Mouse (Mus musculus) liver, embryonic 14.5 days (tissue): ENCODE data around the gene Fat3. TPM values are rescaled to one million over a fixed set of nuclear protein-coding genes. Genes with fewer than 3 reads are reported as not detected.

ENCODE experiments used
- ATAC-seq: fragments of 200-750 bp; cut with Nextera tagmentation; 2 replicates; pipeline ENCODE4 v1.8.0; 2017; ENCODE audit warnings: moderate number of reproducible peaks, mild to moderate bottlenecking, moderate library complexity; ENCODE audit not compliant: insufficient read depth
- DNase-seq, 3 experiments: peaks; one replicate each; pipeline ENCODE4 v3.0.0-alpha.2; 2012 to 2013; ENCODE audit warnings: low read depth in 3 of 3, low spot score in 3 of 3
- H3K27ac ChIP-seq: fragments of 300-500 bp; sonication (generic); 2 replicates; pipeline ENCODE4 v1.5.1; 2014; ENCODE audit warnings: moderate library complexity, mild to moderate bottlenecking, control low read depth, inconsistent platforms
- H3K27me3 ChIP-seq: fragments of 300-500 bp; sonication (generic); 2 replicates; pipeline ENCODE4 v1.6.1; 2014; ENCODE audit warnings: mild to moderate bottlenecking, low read length, moderate library complexity; ENCODE audit not compliant: control insufficient read depth, insufficient read depth
- H3K36me3 ChIP-seq: fragments of 300-500 bp; sonication (generic); replicated peaks from 2 replicates; pipeline ENCODE4 v1.6.1; 2014; ENCODE audit warnings: low read depth; ENCODE audit not compliant: control insufficient read depth, insufficient read depth
- H3K4me1 ChIP-seq, 2 experiments: fragments of 200-500 bp in 1 of 2; fragments of 300-500 bp in 1 of 2; sonication (generic) in 1 of 2; replicated peaks; 2 replicates each; pipeline ENCODE4 v1.6.1; 2012 to 2014; ENCODE audit warnings: antibody characterized with exemption in 1 of 2, inconsistent platforms in 1 of 2, low read length in 1 of 2; ENCODE audit not compliant: control insufficient read depth in 2 of 2, insufficient read depth in 2 of 2
- H3K4me2 ChIP-seq: fragments of 300-500 bp; sonication (generic); 2 replicates; pipeline ENCODE4 v1.6.1; 2014; ENCODE audit warnings: low read depth, mild to moderate bottlenecking, control low read depth, moderate library complexity
- H3K4me3 ChIP-seq, 2 experiments: fragments of 200-500 bp in 1 of 2; fragments of 300-500 bp in 1 of 2; sonication (generic) in 1 of 2; 2 replicates each; pipeline ENCODE4 v1.5.1; 2012 to 2014; ENCODE audit warnings: low read depth in 2 of 2, low read length in 2 of 2, mild to moderate bottlenecking in 2 of 2, control low read depth in 1 of 2, inconsistent platforms in 1 of 2, moderate library complexity in 1 of 2; ENCODE audit not compliant: insufficient read depth in 1 of 2
- H3K9ac ChIP-seq: fragments of 300-500 bp; sonication (generic); replicated peaks from 2 replicates; pipeline ENCODE4 v1.6.1; 2014; ENCODE audit warnings: mild to moderate bottlenecking, control low read depth, moderate library complexity
- H3K9me3 ChIP-seq: fragments of 300-500 bp; sonication (generic); 2 replicates; pipeline ENCODE4 v1.6.1; 2016; ENCODE audit warnings: low read length, mixed read lengths; ENCODE audit not compliant: control insufficient read depth
- CTCF ChIP-seq: IDR thresholded peaks from 2 replicates; pipeline ENCODE4 v1.5.1; 2016; ENCODE audit warnings: antibody characterized with exemption, low read depth, control low read depth
- EP300 ChIP-seq: IDR thresholded peaks from 2 replicates; pipeline ENCODE4 v1.6.1; 2016; ENCODE audit warnings: antibody characterized with exemption, low read depth
- WGBS: fragments of 180-500 bp; shearing (Covaris S2); extraction: QIAGEN DNeasy Blood & Tissue Kit; methylation state at CpG from one replicate; pipeline ENCODE4 v1.1.7; 2014; ENCODE audit not compliant: insufficient replicate concordance; 5-methylcytosine and 5-hydroxymethylcytosine counted together
- polyA plus RNA-seq, 2 experiments: library from polyadenylated mRNA; depleted of rRNA in 1 of 2; stranded (reverse) in 1 of 2; unstranded in 1 of 2; fragments of >200 nt; fragmentation: Nextera tagmentation in 1 of 2; extraction: Ambion mirVana in 1 of 2; gene quantifications; 2 replicates each; pipeline versions ENCODE4 v1.2.1 to v1.2.3; 2012 to 2014

The Fat3 gene
- polyA plus RNA-seq, 2 experiments = 0.06 TPM; not detected in 1

DNA sequence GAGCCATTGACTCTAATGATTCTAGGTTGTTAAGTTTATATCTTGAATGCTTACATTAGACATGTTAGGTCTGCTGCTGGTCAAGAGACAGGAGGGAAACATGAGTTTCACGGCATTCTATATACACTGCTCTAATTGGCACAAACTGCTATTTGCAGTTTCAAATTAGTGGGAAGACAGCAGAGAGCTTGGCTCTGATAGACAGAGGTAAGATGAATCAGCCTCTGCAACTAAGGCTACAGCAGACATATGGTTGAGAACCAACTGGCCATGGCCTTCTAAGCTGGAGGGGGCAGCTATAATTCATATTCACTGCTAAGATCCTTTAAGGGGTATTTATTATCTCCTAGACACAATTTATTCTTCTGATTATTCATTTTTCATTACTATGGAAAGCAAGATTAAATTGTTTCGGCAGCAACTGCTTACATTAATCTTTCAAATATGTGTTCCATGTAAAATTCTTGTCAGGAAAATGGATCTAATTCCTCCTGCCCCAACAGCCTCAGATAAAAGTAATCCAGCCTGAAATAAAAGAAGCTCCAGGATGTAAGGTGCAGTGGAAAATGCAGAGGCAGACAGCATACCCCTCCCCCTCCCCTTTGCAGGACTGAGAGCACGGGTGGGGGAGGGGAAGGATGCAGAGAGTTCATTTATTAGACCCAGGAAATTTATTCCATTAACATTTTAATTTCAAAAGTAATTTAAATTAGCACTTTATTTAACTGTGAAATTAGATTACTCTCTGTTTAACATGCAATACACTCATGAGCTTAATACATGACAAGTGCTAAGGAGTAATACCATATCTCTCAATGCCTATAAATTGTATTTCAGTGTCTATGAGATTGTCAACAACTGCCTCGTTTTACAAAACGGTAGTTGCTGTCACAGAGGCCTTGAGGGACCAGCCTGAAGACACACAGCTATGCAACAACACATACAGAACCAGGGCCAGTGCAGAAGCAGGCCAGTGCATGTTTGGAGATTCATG is 189.9 kb downstream of the Fat3 start:
- no peak overlapping the region for H3K27ac ChIP-seq
- H3K27me3 ChIP-seq = no peaks in the 10 kb centered on the region
- no peak overlapping the region for H3K4me2 ChIP-seq
- H3K36me3 ChIP-seq = no peaks in the 10 kb centered on the region
- H3K4me1 ChIP-seq = no peaks in the 10 kb centered on the region
- H3K9me3 ChIP-seq = no peaks in the 10 kb centered on the region
- no peak overlapping the region for H3K9ac ChIP-seq
- DNase-seq (no peak), ATAC-seq (no peak)
- 48% methylated on average over 5 of the region's 5 CpGs for WGBS
- H3K4me3 ChIP-seq = no peak overlapping the region
- TF ChIP-seq CTCF (no peak), EP300 (no peak)

DNA sequence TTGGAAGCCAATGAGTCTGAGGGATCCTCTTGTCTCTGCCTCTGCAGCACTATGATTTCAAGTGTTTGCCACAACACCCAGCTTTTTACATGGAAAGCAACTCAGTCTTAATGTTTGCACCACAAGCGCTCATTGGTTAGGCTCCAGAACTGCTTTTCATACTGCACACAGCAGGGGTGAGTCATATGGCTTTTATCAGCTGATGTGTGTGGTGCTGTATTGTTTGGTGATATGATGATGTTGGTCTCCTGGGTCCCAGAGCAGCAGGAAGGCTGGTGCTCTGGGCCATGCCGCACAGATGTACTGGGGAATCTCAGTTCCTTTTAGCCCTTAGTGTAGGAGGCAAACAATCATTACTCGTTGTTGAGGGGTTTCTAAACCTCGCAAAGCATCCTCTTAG is 190.8 kb downstream of the Fat3 start:
- H3K4me3 ChIP-seq = no peak overlapping the region
- ATAC-seq (no peak), DNase-seq (no peak)
- H3K4me1 ChIP-seq = no peaks in the 10 kb centered on the region
- no peak overlapping the region for H3K9ac ChIP-seq
- H3K9me3 ChIP-seq = no peaks in the 10 kb centered on the region
- H3K4me2 ChIP-seq = no peak overlapping the region
- H3K27ac ChIP-seq = no peak overlapping the region
- WGBS = 52% methylated on average over 4 of the region's 4 CpGs
- H3K36me3 ChIP-seq = no peaks in the 10 kb centered on the region
- H3K27me3 ChIP-seq = no peaks in the 10 kb centered on the region
- TF ChIP-seq CTCF (no peak), EP300 (no peak)

DNA sequence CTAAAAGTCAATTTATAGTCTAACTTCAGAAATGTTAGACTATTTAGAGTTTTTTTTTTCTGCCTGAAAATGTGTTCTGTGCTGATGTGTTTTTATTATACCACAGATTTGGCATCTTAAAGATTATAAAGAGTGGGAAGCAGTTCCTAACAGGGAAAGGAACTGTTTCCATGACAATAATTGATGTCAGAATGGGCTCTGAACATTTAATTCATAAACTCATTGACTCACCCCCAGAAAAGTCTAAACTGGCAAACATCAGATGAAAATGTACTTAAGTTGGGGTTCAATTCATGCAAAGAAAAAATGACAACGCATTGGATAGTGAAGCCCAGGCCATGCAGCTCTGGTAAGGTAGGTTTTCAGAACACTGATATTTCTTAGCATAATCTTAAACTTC is 193.3 kb downstream of the Fat3 start:
- H3K9me3 ChIP-seq = no peaks in the 10 kb centered on the region
- no peaks in the 10 kb centered on the region for H3K4me1 ChIP-seq
- no peaks in the 10 kb centered on the region for H3K27me3 ChIP-seq
- no peak overlapping the region for H3K9ac ChIP-seq
- H3K4me3 ChIP-seq = no peak overlapping the region
- WGBS = 66% methylated on average over 1 of the region's 1 CpGs
- DNase-seq (no peak), ATAC-seq (no peak)
- no peak overlapping the region for H3K27ac ChIP-seq
- no peak overlapping the region for H3K4me2 ChIP-seq
- TF ChIP-seq CTCF = no peak
- no peak for TF ChIP-seq EP300
- H3K36me3 ChIP-seq = no peaks in the 10 kb centered on the region

DNA sequence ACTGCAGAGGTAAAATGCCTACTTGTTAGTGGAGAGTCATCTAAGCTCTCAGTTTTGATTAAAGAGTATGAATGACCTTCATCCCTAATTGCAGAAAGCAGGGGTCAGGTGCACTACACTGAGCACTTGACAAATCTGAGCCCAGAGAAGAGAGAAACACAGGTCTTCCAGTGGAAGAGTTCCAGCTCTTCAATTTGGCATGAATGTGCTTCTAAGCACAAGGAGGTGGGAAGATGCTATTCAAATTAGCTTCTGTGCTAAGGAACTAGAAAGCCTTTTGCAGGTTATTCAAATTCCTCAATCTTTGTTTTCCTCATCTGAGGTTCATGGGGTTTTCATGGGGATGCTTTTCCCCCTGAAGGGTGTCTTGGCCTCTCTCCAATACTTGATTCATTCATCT is 194.9 kb downstream of the Fat3 start:
- Histone ChIP-seq H3K27me3 (no peaks in the 10 kb centered on the region), H3K4me3 (no peak overlapping the region), H3K27ac (no peak overlapping the region), H3K36me3 (no peaks in the 10 kb centered on the region), H3K9me3 (no peaks in the 10 kb centered on the region), H3K9ac (no peak overlapping the region), H3K4me2 (no peak overlapping the region), H3K4me1 (no peaks in the 10 kb centered on the region)
- ATAC-seq (no peak), DNase-seq (no peak)
- TF ChIP-seq CTCF = no peak
- TF ChIP-seq EP300 = no peak

DNA sequence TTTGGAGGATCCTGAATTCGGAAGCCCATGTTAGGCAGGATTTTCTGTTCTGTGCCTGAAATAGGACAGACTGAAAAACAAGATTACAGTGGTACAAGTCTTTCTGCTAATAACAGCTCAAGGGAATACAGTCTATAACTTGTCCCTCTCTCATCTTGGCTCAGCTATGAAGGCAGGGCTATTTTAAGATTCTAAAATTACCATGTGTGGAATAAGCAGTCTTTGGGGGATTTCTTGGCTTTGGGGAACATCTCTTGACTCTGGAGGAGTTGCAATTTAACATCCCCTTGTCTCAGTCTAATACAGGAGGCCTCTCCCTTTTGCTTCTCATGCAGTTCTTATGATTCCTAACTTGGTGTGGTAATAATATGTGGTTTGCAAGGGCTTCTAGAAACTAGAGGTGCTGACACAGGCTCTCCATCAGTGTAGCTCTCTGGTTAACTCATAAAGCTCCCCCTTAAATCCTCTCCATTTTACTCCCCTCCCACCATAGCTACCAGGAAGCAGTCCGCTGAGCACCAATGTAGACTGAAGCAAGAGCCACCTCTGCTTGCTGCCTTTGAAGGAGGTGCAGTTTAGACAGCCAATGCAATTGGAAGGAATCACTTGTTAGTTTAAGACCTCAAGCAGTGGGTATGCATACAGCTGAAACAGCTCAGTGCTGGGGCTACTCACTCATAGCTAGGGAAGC is 195.5 kb downstream of the Fat3 start:
- 55% methylated on average over 2 of the region's 2 CpGs for WGBS
- TF ChIP-seq EP300 (no peak), CTCF (no peak)

More for the DNA sequence above, 195.5 kb downstream of the Fat3 start:
- H3K4me3 ChIP-seq = no peak overlapping the region
- no peak overlapping the region for H3K27ac ChIP-seq
- no peaks in the 10 kb centered on the region for H3K36me3 ChIP-seq
- DNase-seq = no peak
- H3K4me2 ChIP-seq = no peak overlapping the region
- no peaks in the 10 kb centered on the region for H3K4me1 ChIP-seq
- H3K9ac ChIP-seq = no peak overlapping the region
- no peaks in the 10 kb centered on the region for H3K9me3 ChIP-seq
- no peak for ATAC-seq
- H3K27me3 ChIP-seq = no peaks in the 10 kb centered on the region
